Mouse (Mus musculus) kidney, embryonic 16.5 days (tissue): ENCODE data around the gene Arhgap35. TPM values are rescaled to one million over a fixed set of nuclear protein-coding genes. Genes with fewer than 3 reads are reported as not detected.

Experiments used
- ATAC-seq: fragments of 200-750 bp; cut with Nextera tagmentation; 2 replicates; pipeline ENCODE4 v1.8.0; 2017; ENCODE audit warnings: moderate TSS enrichment; ENCODE audit not compliant: low FRiP score, low TSS enrichment
- H3K27ac ChIP-seq: fragments of 300-500 bp; sonication (generic); 2 replicates; pipeline ENCODE4 v1.5.1; 2014; ENCODE audit warnings: low read length
- H3K27me3 ChIP-seq: fragments of 300-500 bp; sonication (generic); 2 replicates; pipeline ENCODE4 v1.6.1; 2014; ENCODE audit warnings: low read length, control low read depth, mixed read lengths; ENCODE audit not compliant: insufficient read depth
- H3K36me3 ChIP-seq: fragments of 300-500 bp; sonication (generic); 2 replicates; pipeline ENCODE4 v1.6.1; 2014; ENCODE audit warnings: low read length, control low read depth, mixed read lengths; ENCODE audit not compliant: insufficient read depth
- H3K4me1 ChIP-seq: fragments of 300-500 bp; sonication (generic); 2 replicates; pipeline ENCODE4 v1.6.1; 2014; ENCODE audit warnings: low read length, control low read depth, mixed read lengths; ENCODE audit not compliant: insufficient read depth
- H3K4me2 ChIP-seq: fragments of 300-500 bp; sonication (generic); replicated peaks from 2 replicates; pipeline ENCODE4 v1.6.1; 2014; ENCODE audit warnings: low read depth, low read length
- H3K4me3 ChIP-seq: fragments of 300-500 bp; sonication (generic); 2 replicates; pipeline ENCODE4 v1.5.1; 2014; ENCODE audit warnings: mild to moderate bottlenecking, low read length
- H3K9ac ChIP-seq: fragments of 300-500 bp; sonication (generic); replicated peaks from 2 replicates; pipeline ENCODE4 v1.6.1; 2014; ENCODE audit warnings: low read length
- H3K9me3 ChIP-seq: fragments of 300-500 bp; sonication (generic); 2 replicates; pipeline ENCODE4 v1.6.1; 2016; ENCODE audit warnings: low read length, control low read depth
- WGBS: fragments of 180-500 bp; shearing (Covaris S2); extraction: QIAGEN DNeasy Blood & Tissue Kit; methylation state at CpG from one replicate; pipeline ENCODE4 v1.1.7; 2014; 5-methylcytosine and 5-hydroxymethylcytosine counted together
- polyA plus RNA-seq: library from polyadenylated mRNA; unstranded; fragments of >200 nt; fragmentation: Nextera tagmentation; extraction: Ambion mirVana; gene quantifications from 2 replicates; pipeline ENCODE4 v1.2.1, GENCODE M21; 2015

Gene Arhgap35
- polyA plus RNA-seq, 1 experiment from 2014 or later, result 17.3 TPM

DNA sequence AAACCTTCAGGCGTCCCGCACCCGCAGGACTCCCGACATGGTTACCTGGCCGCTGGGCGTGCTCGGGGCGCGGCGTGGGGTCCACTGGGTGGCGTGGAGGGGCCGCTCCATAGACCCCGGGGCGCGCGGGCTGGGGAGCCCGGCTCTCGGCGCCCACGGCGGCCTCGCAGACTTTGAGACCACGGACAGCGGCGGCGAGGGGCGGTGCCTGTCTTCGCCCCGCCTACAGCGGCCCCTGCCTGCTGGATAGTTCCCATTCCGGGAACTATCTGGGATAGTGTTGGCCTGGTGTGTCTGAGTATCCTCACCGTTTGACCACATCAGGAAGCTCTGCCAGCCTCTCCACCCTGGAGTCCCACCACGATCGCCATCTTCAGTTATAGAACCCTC lies 138.2 kb downstream of the Arhgap35 start:
- Histone ChIP-seq H3K4me3 (peak overlapping the region; percentile 43), H3K27ac (no peak overlapping the region), H3K9me3 (no peaks in the 10 kb centered on the region), H3K9ac (no peak overlapping the region), H3K4me1 (peaks cover 20% of the 10 kb centered on the region), H3K36me3 (no peaks in the 10 kb centered on the region), H3K27me3 (peaks cover 60% of the 10 kb centered on the region), H3K4me2 (peak overlapping the region; percentile 60)
- peak; percentile 39; the same call in 1 of the 2 replicates for ATAC-seq
- under 1% methylated on average over 34 of the region's 34 CpGs for WGBS

DNA sequence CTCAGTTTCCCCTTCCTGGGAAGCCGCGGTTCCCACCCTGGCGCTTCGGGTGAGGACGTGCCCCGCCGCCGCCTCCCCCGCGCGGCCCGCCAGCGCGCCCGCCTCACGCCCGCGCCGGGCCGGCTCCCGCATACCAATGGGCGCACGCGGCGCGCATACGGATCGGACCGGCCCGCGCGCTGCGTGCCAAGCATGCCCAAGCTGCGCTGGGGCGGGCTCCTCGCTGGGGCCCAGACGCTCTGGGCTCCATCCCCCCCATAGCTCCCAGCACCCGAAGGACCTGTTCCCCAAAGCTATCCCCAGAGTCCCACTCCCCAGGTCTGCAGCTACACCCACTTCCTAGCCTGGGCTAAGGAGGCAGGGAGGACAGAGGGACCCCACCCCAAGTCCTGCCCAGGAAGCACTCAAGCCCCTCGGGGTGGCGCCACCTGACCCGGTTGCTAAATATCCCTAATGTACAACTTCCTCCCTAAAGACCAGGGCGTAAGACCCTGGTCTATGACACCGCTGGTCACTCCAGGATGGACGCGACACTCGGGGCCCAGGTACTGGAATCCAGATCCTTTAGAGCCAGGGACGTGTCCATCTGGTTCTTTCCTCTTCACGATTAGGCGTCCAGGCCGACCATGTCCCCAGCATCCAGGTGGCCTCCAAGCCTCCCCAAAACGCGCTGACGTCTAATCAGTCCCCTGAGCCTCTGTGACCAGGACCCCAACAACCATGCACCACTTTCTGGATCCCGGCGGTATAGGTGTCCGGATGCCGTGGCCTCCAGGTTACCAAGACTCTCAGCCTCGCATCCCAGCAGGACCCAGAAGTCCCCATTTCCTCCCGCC lies 138.8 kb downstream of the Arhgap35 start:
- no peak overlapping the region for H3K27ac ChIP-seq
- H3K9ac ChIP-seq, result no peak overlapping the region
- no peaks in the 10 kb centered on the region for H3K36me3 ChIP-seq
- no peaks in the 10 kb centered on the region for H3K9me3 ChIP-seq
- H3K4me3 ChIP-seq, result peak overlapping the region; percentile 43
- WGBS, result 1% methylated on average over 54 of the region's 59 CpGs
- no peak for ATAC-seq
- peaks cover 66% of the 10 kb centered on the region for H3K27me3 ChIP-seq
- H3K4me1 ChIP-seq, result peaks cover 20% of the 10 kb centered on the region
- peak overlapping the region; percentile 60 for H3K4me2 ChIP-seq

DNA sequence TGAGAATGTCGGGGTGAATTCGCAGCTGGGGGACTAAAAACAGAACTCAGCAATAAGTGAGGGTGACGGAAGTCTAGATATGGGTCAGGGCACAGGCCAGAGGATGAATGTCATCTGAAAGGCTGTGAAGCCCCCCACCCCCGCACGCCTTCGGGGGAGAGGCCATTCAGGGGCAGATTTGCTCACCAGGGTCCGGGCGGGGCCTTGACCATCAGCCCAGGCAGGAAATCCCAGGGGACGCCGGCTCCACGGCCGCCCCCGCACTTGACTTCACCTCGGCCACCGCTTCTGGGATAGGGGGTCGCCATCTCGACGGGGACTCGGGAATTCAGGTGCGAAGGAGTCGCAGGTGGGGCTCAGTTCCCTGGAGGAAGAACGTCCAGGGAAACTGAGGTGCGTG lies 139.5 kb downstream of the Arhgap35 start:
- Histone ChIP-seq H3K36me3 (no peaks in the 10 kb centered on the region), H3K27ac (no peak overlapping the region), H3K4me1 (peaks cover 20% of the 10 kb centered on the region), H3K27me3 (peaks cover 68% of the 10 kb centered on the region), H3K4me2 (peak overlapping the region; percentile 60), H3K4me3 (peak overlapping the region; percentile 43), H3K9ac (no peak overlapping the region), H3K9me3 (no peaks in the 10 kb centered on the region)
- WGBS, result 1% methylated on average over 23 of the region's 23 CpGs
- no peak for ATAC-seq

GRCm38 (mm10) chr7:16474445-16474844 lies 140.3 kb downstream of the Arhgap35 start:
- Histone ChIP-seq H3K4me3 (peak overlapping the region; percentile 34), H3K4me2 (peak overlapping the region; percentile 41), H3K27me3 (peaks cover 68% of the 10 kb centered on the region), H3K4me1 (peaks cover 20% of the 10 kb centered on the region), H3K9me3 (no peaks in the 10 kb centered on the region), H3K9ac (no peak overlapping the region), H3K27ac (no peak overlapping the region), H3K36me3 (no peaks in the 10 kb centered on the region)
- WGBS, result 2% methylated on average over 33 of the region's 33 CpGs
- no peak for ATAC-seq

DNA sequence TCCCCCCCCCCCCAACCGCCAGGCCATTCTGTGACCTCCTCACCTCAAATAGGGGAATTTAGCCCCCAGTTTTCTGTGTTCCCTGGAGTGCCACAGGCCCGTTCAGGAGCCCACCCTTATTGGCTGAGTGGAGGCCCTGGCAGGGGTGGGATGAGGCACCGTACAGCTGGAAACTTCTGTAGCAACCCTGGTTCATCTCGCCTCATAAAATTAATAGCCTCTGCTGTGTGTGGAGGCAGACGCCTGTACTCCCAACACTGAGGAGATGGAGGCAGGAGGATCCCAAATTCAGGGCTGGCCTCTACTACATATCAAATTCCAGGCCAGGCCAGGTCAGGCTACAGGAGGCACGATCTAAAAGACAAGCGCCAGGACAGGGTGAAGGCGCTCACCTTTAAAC lies 140.9 kb downstream of the Arhgap35 start:
- Histone ChIP-seq H3K27ac (no peak overlapping the region), H3K4me1 (peaks cover 20% of the 10 kb centered on the region), H3K9ac (no peak overlapping the region), H3K36me3 (no peaks in the 10 kb centered on the region), H3K4me3 (no peak overlapping the region), H3K4me2 (no peak overlapping the region), H3K9me3 (no peaks in the 10 kb centered on the region), H3K27me3 (peaks cover 68% of the 10 kb centered on the region)
- 27% methylated on average over 8 of the region's 8 CpGs for WGBS
- peak; percentile 47; the same call in 1 of the 2 replicates for ATAC-seq

DNA sequence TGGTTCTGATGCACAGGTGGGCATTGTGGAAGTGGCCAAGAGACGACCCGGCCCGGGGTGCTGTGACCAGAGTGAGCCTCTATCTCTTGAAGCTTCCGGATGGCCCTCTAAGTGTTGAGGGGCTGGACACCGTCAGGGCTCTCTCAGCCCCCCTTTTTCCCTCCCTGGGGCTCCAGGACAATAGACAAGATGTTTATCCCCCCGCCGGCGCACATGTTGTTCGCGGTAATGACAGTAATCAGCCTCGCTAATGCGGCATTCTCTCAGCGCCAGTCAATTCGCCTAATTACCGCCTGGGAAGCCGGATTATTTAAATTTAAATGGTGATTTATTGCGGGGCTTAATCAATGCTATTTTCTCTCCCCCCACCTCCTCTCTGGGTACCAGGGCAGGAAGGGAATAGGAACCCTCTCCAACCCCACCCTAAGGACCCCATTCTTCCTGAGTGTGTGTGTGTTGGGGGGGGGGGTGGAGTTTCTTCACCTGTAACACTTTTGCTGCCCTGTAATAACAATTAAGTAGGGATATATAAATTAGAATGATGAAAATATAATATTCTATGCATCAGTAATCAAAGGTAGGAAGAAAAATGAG lies 142.6 kb downstream of the Arhgap35 start:
- H3K4me2 ChIP-seq, result no peak overlapping the region
- no peak overlapping the region for H3K27ac ChIP-seq
- ATAC-seq, result no peak
- H3K9me3 ChIP-seq, result no peaks in the 10 kb centered on the region
- WGBS, result 7% methylated on average over 17 of the region's 17 CpGs
- H3K27me3 ChIP-seq, result peaks cover 62% of the 10 kb centered on the region
- no peaks in the 10 kb centered on the region for H3K36me3 ChIP-seq
- H3K9ac ChIP-seq, result no peak overlapping the region
- no peak overlapping the region for H3K4me3 ChIP-seq
- H3K4me1 ChIP-seq, result peaks cover 20% of the 10 kb centered on the region

DNA sequence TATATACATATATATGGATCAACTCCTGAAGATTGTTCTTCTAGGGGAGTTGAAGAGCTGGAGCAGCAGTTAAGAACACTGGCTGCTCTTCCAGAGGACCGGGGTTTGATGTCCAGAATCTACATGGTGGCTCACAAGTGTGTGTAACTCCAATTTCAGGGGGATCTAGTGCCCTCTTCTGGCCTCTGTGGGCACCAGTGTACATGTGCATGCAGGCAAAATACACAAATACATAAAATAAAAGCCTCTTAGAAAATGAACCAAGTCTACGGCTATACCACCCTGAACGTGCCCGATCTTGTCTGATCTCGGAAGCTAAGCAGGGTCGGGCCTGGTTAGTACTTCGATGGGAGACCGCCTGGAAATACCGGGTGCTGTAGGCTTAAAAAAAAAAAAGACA lies 143.2 kb downstream of the Arhgap35 start:
- Histone ChIP-seq H3K27ac (no peak overlapping the region), H3K36me3 (no peaks in the 10 kb centered on the region), H3K4me1 (peaks cover 19% of the 10 kb centered on the region), H3K9me3 (no peaks in the 10 kb centered on the region), H3K4me2 (no peak overlapping the region), H3K4me3 (no peak overlapping the region), H3K27me3 (peaks cover 55% of the 10 kb centered on the region), H3K9ac (no peak overlapping the region)
- 48% methylated on average over 9 of the region's 9 CpGs for WGBS
- ATAC-seq, result no peak

GRCm38 (mm10) chr7:16468115-16468514 lies 146.7 kb downstream of the Arhgap35 start:
- H3K27me3 ChIP-seq, result peaks cover 21% of the 10 kb centered on the region
- 21% methylated on average over 5 of the region's 5 CpGs for WGBS
- no peak for ATAC-seq
- H3K9me3 ChIP-seq, result no peaks in the 10 kb centered on the region
- no peak overlapping the region for H3K9ac ChIP-seq
- H3K4me3 ChIP-seq, result no peak overlapping the region
- no peaks in the 10 kb centered on the region for H3K36me3 ChIP-seq
- H3K4me2 ChIP-seq, result no peak overlapping the region
- no peaks in the 10 kb centered on the region for H3K4me1 ChIP-seq
- no peak overlapping the region for H3K27ac ChIP-seq

DNA sequence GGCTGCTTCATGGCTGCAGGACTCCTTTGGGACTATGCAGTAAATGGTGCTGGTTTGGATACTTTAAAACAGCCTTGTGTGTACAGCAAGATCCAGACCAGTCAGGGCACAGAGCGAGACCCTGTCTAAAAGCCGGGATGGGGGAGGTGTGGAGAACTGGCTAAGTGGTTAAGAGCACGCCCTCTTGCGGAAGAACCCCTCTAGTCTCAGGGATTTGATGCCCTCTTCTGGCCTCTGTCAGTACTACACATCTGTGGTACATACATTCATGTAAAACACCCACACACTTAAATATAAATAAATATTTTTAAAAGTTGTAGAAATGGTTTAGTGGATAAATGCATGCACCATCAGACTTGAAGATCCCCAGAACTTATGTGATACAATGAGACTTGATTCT lies 148.2 kb downstream of the Arhgap35 start:
- 69% methylated on average over 4 of the region's 4 CpGs for WGBS
- H3K9ac ChIP-seq, result no peak overlapping the region
- peaks cover 8% of the 10 kb centered on the region for H3K27me3 ChIP-seq
- ATAC-seq, result no peak
- H3K4me1 ChIP-seq, result no peaks in the 10 kb centered on the region
- H3K4me3 ChIP-seq, result no peak overlapping the region
- no peaks in the 10 kb centered on the region for H3K36me3 ChIP-seq
- no peak overlapping the region for H3K27ac ChIP-seq
- H3K9me3 ChIP-seq, result no peaks in the 10 kb centered on the region
- no peak overlapping the region for H3K4me2 ChIP-seq

GRCm38 (mm10) chr7:16465568-16465967 lies 149.2 kb downstream of the Arhgap35 start:
- Histone ChIP-seq H3K4me2 (no peak overlapping the region), H3K27me3 (peaks cover 2% of the 10 kb centered on the region; the same call in 1 of the 2 replicates), H3K27ac (no peak overlapping the region), H3K9ac (no peak overlapping the region), H3K4me3 (no peak overlapping the region), H3K9me3 (no peaks in the 10 kb centered on the region), H3K36me3 (no peaks in the 10 kb centered on the region), H3K4me1 (no peaks in the 10 kb centered on the region)
- no peak for ATAC-seq
- 93% methylated on average over 5 of the region's 5 CpGs for WGBS
